In the genomic region with DNA sequence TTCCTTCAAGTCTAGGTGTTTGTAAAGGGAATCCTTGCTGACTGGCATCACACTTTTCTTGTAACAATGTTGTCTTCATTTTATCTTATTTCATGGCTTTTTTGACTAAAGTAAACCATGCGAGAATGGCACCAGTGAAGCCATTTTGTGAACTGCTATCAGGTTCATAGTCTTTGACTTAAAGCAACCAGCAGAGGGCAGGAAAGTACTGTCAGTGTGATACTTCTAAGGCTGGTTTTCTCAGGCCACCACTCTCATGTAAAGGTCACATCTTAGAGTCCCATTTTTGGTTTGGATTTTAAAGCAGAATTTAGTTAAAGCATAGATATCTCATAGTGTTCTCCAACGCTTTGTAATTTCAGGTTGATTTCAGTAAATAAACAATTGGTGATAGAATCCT, we compare ENCODE assay signal across 10 mouse cellular contexts.
DNase-seq lines count a peak whose midpoint lies in the region; ATAC-seq and TF ChIP-seq lines count a peak whose summit lies in the region.
"Had no signal": no experiment of that assay in that cellular context is flagged by ENCODE, and none has a peak within 500 bp of the region (broad histone marks: within the 10 kb centered on the region; RNA-seq: fewer than 3 reads in every experiment).

No protein-coding gene starts in this region.

- H3K9ac ChIP-seq in intestine, postnatal 0 days (ENCODE audit: low read depth, low read length) = no peak overlapping the region
- H3K9ac ChIP-seq in intestine, embryonic 15.5 days = no peak overlapping the region

- WGBS in intestine, postnatal 0 days = 55% methylated on average over 2 of the region's 2 CpGs
- WGBS in intestine, embryonic 15.5 days = 53% methylated on average over 2 of the region's 2 CpGs

- H3K36me3 ChIP-seq in intestine, postnatal 0 days (ENCODE audit: control insufficient read depth, insufficient read depth) = no peaks in the 10 kb centered on the region
- H3K36me3 ChIP-seq in intestine, embryonic 15.5 days = no peaks in the 10 kb centered on the region

- H3K27ac ChIP-seq in intestine, postnatal 0 days (ENCODE audit: low read depth, low read length) = no peak overlapping the region
- H3K27ac ChIP-seq in intestine, embryonic 15.5 days = no peak overlapping the region

- no peak overlapping the region for H3K4me3 ChIP-seq in intestine, postnatal 0 days (ENCODE audit: low read depth, low read length)
- H3K4me3 ChIP-seq in intestine, embryonic 15.5 days (replicated peaks) = no peak overlapping the region
- H3K4me3 ChIP-seq: erythroblast, embryonic 14.5 days; megakaryocyte, embryonic 14.5 days had no signal

- no peaks in the 10 kb centered on the region for H3K4me1 ChIP-seq in intestine, postnatal 0 days (replicated peaks; ENCODE audit: control insufficient read depth, insufficient read depth, low read length)
- H3K4me1 ChIP-seq in intestine, embryonic 15.5 days (replicated peaks) = no peaks in the 10 kb centered on the region
- H3K4me1 ChIP-seq: megakaryocyte, embryonic 14.5 days had no signal

- ATAC-seq in intestine, postnatal 0 days = no peak
- ATAC-seq in intestine, embryonic 15.5 days = no peak

- no peaks in the 10 kb centered on the region for H3K27me3 ChIP-seq in intestine, postnatal 0 days (replicated peaks; ENCODE audit: control insufficient read depth, insufficient read depth, low read length)
- H3K27me3 ChIP-seq in intestine, embryonic 15.5 days (replicated peaks) = no peaks in the 10 kb centered on the region
- H3K27me3 ChIP-seq: megakaryocyte, embryonic 14.5 days had no signal

- peak; percentile 38 for DNase-seq in CD4-positive helper T cell, adult 2 months (ENCODE audit: low read depth, low spot score)
- peak; percentile 57 for DNase-seq in R1 (ENCODE audit: low read depth, low spot score)
- DNase-seq in fat pad, adult 2 months (ENCODE audit: extremely low read depth, low read depth, low spot score) = peak; percentile 3
- DNase-seq in left cerebral cortex, postnatal 25 days (ENCODE audit: low spot score in 2 of 2) = peak; percentile 17 to 49
- DNase-seq in retina, postnatal 7 days (ENCODE audit: low read depth, low spot score) = peak; percentile 46
- DNase-seq in gastrocnemius, postnatal 36 days = no peak

- intact Hi-C loops in left cerebral cortex, postnatal 25 days (cut with DNase I) = loop anchor here (2.0 kb wide), 1 partner anchor 1223 kb away; no protein-coding TSS in a partner anchor
- intact Hi-C loops in gastrocnemius, postnatal 36 days (cut with DNase I) = no loop called here

- no peak overlapping the region for H3K4me2 ChIP-seq in intestine, postnatal 0 days (replicated peaks; ENCODE audit: low read depth)
- no peak overlapping the region for H3K4me2 ChIP-seq in intestine, embryonic 15.5 days (replicated peaks)

- H3K9me3 ChIP-seq in intestine, postnatal 0 days (ENCODE audit: control insufficient read depth) = no peaks in the 10 kb centered on the region
- no peaks in the 10 kb centered on the region for H3K9me3 ChIP-seq in intestine, embryonic 15.5 days
- H3K9me3 ChIP-seq: megakaryocyte, embryonic 14.5 days had no signal

- peak; percentile 82 for TF ChIP-seq CTCF in intestine, postnatal 0 days (IDR thresholded peaks at IDR 0.05; ENCODE audit: low read depth)

Comparison
In these comparisons a context has a peak if more than half of its experiments do, and no peak if none do; other contexts are left out.
1. DNase-seq: peak in CD4-positive helper T cell, adult 2 months (single experiment), R1 (single experiment), fat pad, adult 2 months (single experiment), left cerebral cortex, postnatal 25 days (2 of 2) and retina, postnatal 7 days (single experiment); none in gastrocnemius, postnatal 36 days (0 of 2).